In the genomic region with DNA sequence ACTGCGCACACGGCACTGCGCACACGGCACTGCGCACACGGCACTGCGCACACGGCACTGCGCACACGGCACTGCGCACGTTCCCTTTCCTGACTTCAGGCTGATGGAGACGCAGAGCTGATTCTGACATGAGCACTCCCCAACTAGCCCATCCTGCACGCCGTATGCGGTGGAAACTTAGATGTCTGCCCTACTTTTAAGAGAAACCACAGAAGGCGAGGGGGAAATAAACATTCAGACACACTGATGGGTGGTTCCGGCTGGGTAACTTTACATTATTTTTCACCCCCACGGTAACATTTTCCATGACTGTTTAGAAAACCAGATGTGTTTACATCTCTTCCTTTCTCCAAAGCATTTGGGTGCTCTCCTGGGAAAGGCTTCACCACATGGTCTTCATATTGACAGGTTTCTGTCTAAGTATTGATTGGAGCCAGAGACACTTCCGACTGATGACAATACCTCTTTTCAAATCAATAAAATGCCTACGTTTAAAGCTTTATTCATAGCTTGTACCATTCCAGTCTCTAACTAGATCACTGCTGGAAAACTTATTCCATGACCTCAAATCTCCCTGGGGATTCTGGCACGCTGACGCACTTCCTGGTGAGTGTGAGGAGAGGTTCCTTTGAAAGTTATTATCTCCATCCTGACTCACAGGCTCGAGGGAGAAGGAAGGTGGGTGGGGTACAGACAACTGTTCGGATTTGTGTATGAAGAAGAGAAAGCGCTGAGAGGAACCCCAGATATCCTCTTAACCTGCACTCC, we compare ENCODE assay signal across 9 mouse cellular contexts.
A peak's percentile ranks its signal among the peaks of the same experiment; 100 is the strongest.
DNase-seq lines count a peak whose midpoint lies in the region; ATAC-seq and TF ChIP-seq lines count a peak whose summit lies in the region.
"Had no signal": no experiment of that assay in that cellular context is flagged by ENCODE, and none has a peak within 500 bp of the region (broad histone marks: within the 10 kb centered on the region; RNA-seq: fewer than 3 reads in every experiment).

No protein-coding gene starts in this region.

- peaks cover 0 to 4% of the 10 kb centered on the region in 2 experiments; a peak in 2 of 4 replicates for H3K4me1 ChIP-seq in ES-E14 (ENCODE audit: control insufficient read depth in 2 of 2, insufficient read depth in 2 of 2, low read length in 2 of 2, poor library complexity in 1 of 2)
- H3K4me1 ChIP-seq in forebrain, embryonic 16.5 days (replicated peaks; ENCODE audit: control insufficient read depth, insufficient read depth, low read length) = no peaks in the 10 kb centered on the region

- H3K27ac ChIP-seq in layer of hippocampus, adult 2 months = peak overlapping the region; percentile 59; the same call in 1 of the 2 replicates
- H3K27ac ChIP-seq in ES-E14 (ENCODE audit: insufficient read depth, low read depth, low read length, poor library complexity, severe bottlenecking) = peak overlapping the region; percentile 37; the same call in 1 of the 2 replicates
- H3K27ac ChIP-seq in forebrain, embryonic 16.5 days (ENCODE audit: low read length) = no peak overlapping the region
- H3K27ac ChIP-seq: macrophage had no signal

- peak overlapping the region; percentile 81 for H3K9ac ChIP-seq in ES-E14 (ENCODE audit: insufficient read depth, low read depth, low read length, poor library complexity, severe bottlenecking)
- H3K9ac ChIP-seq in forebrain, embryonic 16.5 days (replicated peaks; ENCODE audit: low read depth, low read length) = no peak overlapping the region

- intact Hi-C loops in heart, postnatal 14 days (cut with DNase I) = no loop called here

- in situ Hi-C loops in ES-E14 (cut with MboI; ENCODE audit: low sequenced_read_pairs in 2 of 2, unreplicated experiment in 2 of 2) = no loop called here

- no peak for TF ChIP-seq CTCF in layer of hippocampus, adult 2 months (conservative IDR thresholded peaks at IDR 0.05)

- H3K4me3 ChIP-seq in layer of hippocampus, adult 2 months = no peak overlapping the region
- peak overlapping the region; percentile 62 to 76 for H3K4me3 ChIP-seq in ES-E14 (ENCODE audit: insufficient read depth in 1 of 2, low read depth in 1 of 2, low read length in 2 of 2, poor library complexity in 1 of 2, severe bottlenecking in 1 of 2)
- no peak overlapping the region for H3K4me3 ChIP-seq in forebrain, embryonic 16.5 days (replicated peaks; ENCODE audit: low read length)

- H3K9me3 ChIP-seq in ES-E14 (ENCODE audit: control insufficient read depth, insufficient read depth, low read depth, low read length) = no peaks in the 10 kb centered on the region
- no peaks in the 10 kb centered on the region for H3K9me3 ChIP-seq in forebrain, embryonic 16.5 days (ENCODE audit: control insufficient read depth, low read length)

- 84% methylated on average over 22 of the region's 26 CpGs for WGBS in forebrain, embryonic 16.5 days

- DNase-seq in layer of hippocampus, adult 2 months (ENCODE audit: low spot score in 2 of 2) = peak in 1 of 2 experiments; percentile 30
- DNase-seq in layer of hippocampus, adult 9-11 months = no peak
- peak; percentile 42 for DNase-seq in ES-E14 (ENCODE audit: low read depth, low spot score)
- DNase-seq in brain, adult 2 months (ENCODE audit: low read depth, low spot score) = peak; percentile 88
- DNase-seq in heart, postnatal 14 days = peak; percentile 39 to 64
- no peak for DNase-seq in cerebellum, adult 11-12 months
- DNase-seq: liver had no signal

- no peak for ATAC-seq in forebrain, embryonic 16.5 days

- peaks cover 28% of the 10 kb centered on the region for H3K36me3 ChIP-seq in ES-E14 (ENCODE audit: control insufficient read depth, insufficient read depth, low read length, poor library complexity, severe bottlenecking)
- no peaks in the 10 kb centered on the region for H3K36me3 ChIP-seq in forebrain, embryonic 16.5 days (ENCODE audit: control insufficient read depth, insufficient read depth)

- no peak overlapping the region for H3K4me2 ChIP-seq in forebrain, embryonic 16.5 days (ENCODE audit: low read length)

- H3K27me3 ChIP-seq in forebrain, embryonic 16.5 days (replicated peaks; ENCODE audit: control insufficient read depth, insufficient read depth, low read length) = no peaks in the 10 kb centered on the region

TF ChIP-seq in ES-E14, 5 proteins besides CTCF, POLR2A, EP300 and RAD21:
- 0 out of 2 replicates have a peak, but pooled peaks have one; percentile 54 for TF ChIP-seq HCFC1 (IDR thresholded peaks at IDR 0.05; ENCODE audit: borderline replicate concordance, insufficient read depth, low read length)
- no peak for TF ChIP-seq CHD2 (IDR thresholded peaks at IDR 0.05; ENCODE audit: low read depth, low read length)
- TF ChIP-seq ZC3H11A (IDR thresholded peaks at IDR 0.05; ENCODE audit: borderline replicate concordance, low read depth, low read length) = no peak

Comparison
In these comparisons a context has a peak if more than half of its experiments do, and no peak if none do; other contexts are left out.
1. DNase-seq: peak in ES-E14 (single experiment), brain, adult 2 months (single experiment) and heart, postnatal 14 days (2 of 2); none in layer of hippocampus, adult 9-11 months (single experiment) and cerebellum, adult 11-12 months (single experiment).
2. H3K4me3 ChIP-seq: peak in ES-E14 (2 of 2); none in layer of hippocampus, adult 2 months (single experiment) and forebrain, embryonic 16.5 days (single experiment).